24 mouse cellular contexts compared by ENCODE assay signal in genomic region chr7:142911682-142912081, GRCm38 (mm10). TPM values are rescaled to one million over a fixed set of nuclear protein-coding genes. Genes with fewer than 3 reads are reported as not detected.
DNase-seq lines count a peak whose midpoint lies in the region; ATAC-seq lines count a peak whose summit lies in the region.
"Had no signal": no experiment of that assay in that cellular context is flagged by ENCODE, and none has a peak within 500 bp of the region (broad histone marks: within the 10 kb centered on the region; RNA-seq: fewer than 3 reads in every experiment).

No protein-coding gene starts in this region.

- peak; percentile 37; the same call in 1 of the 2 replicates for ATAC-seq in common myeloid progenitor, adult 5-6 weeks (replicated peaks; ENCODE audit: low read depth, poor library complexity, severe bottlenecking)
- peak; percentile 55 for ATAC-seq in granulocyte monocyte progenitor cell, adult 5-6 weeks (replicated peaks; ENCODE audit: poor library complexity, severe bottlenecking)
- ATAC-seq in megakaryocyte, adult 5-6 weeks (ENCODE audit: poor library complexity, severe bottlenecking), result peak; percentile 61
- peak; percentile 47 for ATAC-seq in megakaryocyte progenitor cell, adult 5-6 weeks (replicated peaks; ENCODE audit: poor library complexity)
- no peak for ATAC-seq in hindbrain, embryonic 12.5 days (ENCODE audit: low FRiP score)
- ATAC-seq: activated CD4-positive, CD25-positive, alpha-beta regulatory T cell, adult 4 months; CD4-positive, CD25-positive, alpha-beta regulatory T cell, adult 4 months; Patski had no signal

- peaks cover 6% of the 10 kb centered on the region for H3K4me1 ChIP-seq in hindbrain, embryonic 12.5 days

- no peaks in the 10 kb centered on the region for H3K9me3 ChIP-seq in hindbrain, embryonic 12.5 days (replicated peaks)
- H3K9me3 ChIP-seq: G1E had no signal

- H3K4me3 ChIP-seq in hindbrain, embryonic 12.5 days, result no peak overlapping the region

- no peaks in the 10 kb centered on the region for H3K36me3 ChIP-seq in hindbrain, embryonic 12.5 days
- H3K36me3 ChIP-seq: G1E had no signal

- 86% methylated on average over 2 of the region's 2 CpGs for WGBS in hindbrain, embryonic 12.5 days

- no peak for DNase-seq in cerebellum, adult 9-11 months
- DNase-seq in B cell, adult 2 months, result no peak
- DNase-seq in lung, postnatal 4 days, result no peak
- DNase-seq: adrenal gland, adult 2 months; adrenal gland, adult 8-10 months; adrenal gland, postnatal 10 days; adrenal gland, postnatal 14 days; adrenal gland, postnatal 25 days; adrenal gland, postnatal 36 days; cerebellum, adult 11 months; cerebellum, adult 11-12 months; cerebellum, adult 18-20 months had no signal

- no peak overlapping the region for H3K4me2 ChIP-seq in hindbrain, embryonic 12.5 days (replicated peaks)

- no peaks in the 10 kb centered on the region; the same call in 1 of the 2 replicates for H3K27me3 ChIP-seq in hindbrain, embryonic 12.5 days

- no peak overlapping the region for H3K27ac ChIP-seq in hindbrain, embryonic 12.5 days

- H3K9ac ChIP-seq in hindbrain, embryonic 12.5 days, result no peak overlapping the region

RNA-seq across cellular contexts. Expression of gene Th, which starts 19.2 kb away (rescaled TPM):
- not detected in 2 replicates for total RNA-seq in common myeloid progenitor, adult 5-6 weeks (2017)
- total RNA-seq in granulocyte monocyte progenitor cell, adult 5-6 weeks (2014; fragmentation: Nextera tagmentation), result not detected in 2 replicates
- not detected in 2 replicates for total RNA-seq in granulocyte monocyte progenitor cell, adult 5-6 weeks (2017)
- total RNA-seq in megakaryocyte, adult 5-6 weeks (2015), result not detected in 2 replicates
- not detected in 2 replicates for total RNA-seq in megakaryocyte, adult 5-6 weeks (2017)
- not detected in 2 replicates for total RNA-seq in megakaryocyte progenitor cell, adult 5-6 weeks (2015)
- not detected in 2 replicates for total RNA-seq in megakaryocyte progenitor cell, adult 5-6 weeks (2017)
- polyA plus RNA-seq in hindbrain, embryonic 12.5 days (2016; fragmentation: Nextera tagmentation; extraction: Ambion mirVana), result 14.9 and 15.1 TPM in 2 replicates
- total RNA-seq: CH12.LX, G1E, MEL had no signal
- polyA plus RNA-seq: activated CD4-positive, CD25-positive, alpha-beta regulatory T cell, adult 4 months; C2C12; CD4-positive, CD25-positive, alpha-beta regulatory T cell, adult 4 months; G1E; Patski had no signal

RNA-seq across cellular contexts. Expression of gene Ascl2, which starts 57.4 kb away (rescaled TPM):
- 0.27 TPM in 1 of 2 replicates, not detected in the other for total RNA-seq in common myeloid progenitor, adult 5-6 weeks (2017)
- 2.0 TPM in 2 replicates for total RNA-seq in granulocyte monocyte progenitor cell, adult 5-6 weeks (2014; fragmentation: Nextera tagmentation)
- total RNA-seq in granulocyte monocyte progenitor cell, adult 5-6 weeks (2017), result 0.34 and 0.82 TPM in 2 replicates
- total RNA-seq in megakaryocyte, adult 5-6 weeks (2015), result 0.96 and 1.1 TPM in 2 replicates
- 0.40 and 2.9 TPM in 2 replicates for total RNA-seq in megakaryocyte, adult 5-6 weeks (2017)
- total RNA-seq in megakaryocyte progenitor cell, adult 5-6 weeks (2015), result 0.67 and 1.0 TPM in 2 replicates
- total RNA-seq in megakaryocyte progenitor cell, adult 5-6 weeks (2017), result 0.68 TPM in 1 of 2 replicates, not detected in the other
- 0.41 and 0.56 TPM in 2 replicates for polyA plus RNA-seq in hindbrain, embryonic 12.5 days (2016; fragmentation: Nextera tagmentation; extraction: Ambion mirVana)
- total RNA-seq: adrenal gland, postnatal 14 days; CH12.LX; G1E; MEL had no signal
- polyA plus RNA-seq: G1E had no signal
